Mouse (Mus musculus): ENCODE data around the gene Olfr1411.

DNA sequence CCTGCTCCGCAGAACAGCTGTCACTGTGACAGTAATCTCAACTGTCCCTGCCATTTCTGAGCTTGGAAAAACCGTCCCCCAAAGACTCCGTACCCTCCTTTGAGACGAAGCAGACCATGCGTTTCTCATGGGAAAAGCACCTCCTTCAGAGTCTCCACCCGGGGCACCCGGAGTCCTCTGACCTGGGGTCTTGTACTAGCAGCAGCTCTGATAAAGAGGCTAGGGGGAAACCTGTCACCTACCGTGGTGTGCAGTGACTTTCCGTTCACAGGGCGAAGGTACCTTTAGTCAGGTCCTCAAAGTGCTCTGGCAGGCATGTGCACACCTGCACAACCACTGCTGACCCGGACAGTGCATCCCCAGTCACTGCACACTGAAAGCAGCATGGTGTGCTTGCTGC lies 42.5 kb downstream of the Olfr1411 start:
- TF ChIP-seq GATA1 (IDR thresholded peaks at IDR 0.05; ENCODE audit: low read length): no peak
- no peak for TF ChIP-seq TAL1 (IDR thresholded peaks at IDR 0.05; ENCODE audit: low read length)

Measured in erythroblast, embryonic 14.5 days (primary cell).